Mouse (Mus musculus) neural tube, embryonic 15.5 days (tissue): ENCODE results near the gene Alkal2. TPM values are rescaled to one million over a fixed set of nuclear protein-coding genes. Genes with fewer than 3 reads are reported as not detected.

Experiments
- ATAC-seq: fragments of 200-750 bp; cut with Nextera tagmentation; 2 replicates; pipeline ENCODE4 v1.8.0; 2017; ENCODE audit warnings: mild to moderate bottlenecking, moderate TSS enrichment, moderate library complexity; ENCODE audit not compliant: low FRiP score
- H3K27ac ChIP-seq: fragments of 300-500 bp; sonication (generic); replicated peaks from 2 replicates; pipeline ENCODE4 v1.5.1; 2015; ENCODE audit warnings: mild to moderate bottlenecking, inconsistent platforms
- H3K27me3 ChIP-seq: fragments of 300-500 bp; sonication (generic); replicated peaks from 2 replicates; pipeline ENCODE4 v1.6.1; 2015; ENCODE audit warnings: inconsistent platforms
- H3K36me3 ChIP-seq: fragments of 300-500 bp; sonication (generic); 2 replicates; pipeline ENCODE4 v1.6.1; 2015; ENCODE audit warnings: inconsistent platforms
- H3K4me1 ChIP-seq: fragments of 300-500 bp; sonication (generic); 2 replicates; pipeline ENCODE4 v1.6.1; 2015; ENCODE audit warnings: inconsistent platforms
- H3K4me2 ChIP-seq: fragments of 300-500 bp; sonication (generic); 2 replicates; pipeline ENCODE4 v1.6.1; 2015; ENCODE audit warnings: inconsistent platforms, mild to moderate bottlenecking, moderate library complexity
- H3K4me3 ChIP-seq: fragments of 300-500 bp; sonication (generic); replicated peaks from 2 replicates; pipeline ENCODE4 v1.5.1; 2015; ENCODE audit warnings: mild to moderate bottlenecking, inconsistent platforms
- H3K9ac ChIP-seq: fragments of 300-500 bp; sonication (generic); replicated peaks from 2 replicates; pipeline ENCODE4 v1.6.1; 2015; ENCODE audit warnings: mild to moderate bottlenecking, inconsistent platforms
- H3K9me3 ChIP-seq: fragments of 300-500 bp; sonication (generic); replicated peaks from 2 replicates; pipeline ENCODE4 v1.6.1; 2016; ENCODE audit warnings: inconsistent platforms
- WGBS: fragments of 180-500 bp; shearing (Covaris S2); methylation state at CpG from one replicate; pipeline ENCODE4 v1.1.7; 2015; ENCODE audit warnings: mixed read lengths; 5-methylcytosine and 5-hydroxymethylcytosine counted together
- polyA plus RNA-seq: library from polyadenylated mRNA; unstranded; fragments of >200 nt; fragmentation: Nextera tagmentation; extraction: Ambion mirVana; gene quantifications from 2 replicates; pipeline ENCODE4 v1.2.1, GENCODE M21; 2015

Gene Alkal2
- polyA plus RNA-seq, 1 experiment from 2014 or later, result 1.7 TPM

DNA sequence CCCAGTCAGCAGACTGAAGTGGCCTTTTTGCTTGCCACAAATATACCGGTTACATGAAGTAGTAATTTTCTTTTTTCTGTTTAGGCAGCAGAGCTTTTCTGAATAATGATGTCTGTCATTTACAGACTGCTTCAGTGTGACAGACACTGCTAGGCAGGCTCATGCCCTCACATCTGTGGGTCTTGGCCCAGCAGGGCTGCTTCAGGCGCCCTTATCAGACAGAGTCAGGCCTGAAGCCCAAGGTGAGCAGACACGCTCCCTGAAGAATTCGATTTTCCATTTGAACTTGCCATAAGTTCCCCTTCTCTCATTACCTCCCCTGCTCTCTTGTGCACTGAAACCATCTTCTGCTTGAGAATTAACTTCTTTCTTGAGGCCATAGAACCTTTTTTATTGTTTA is 3.9 kb downstream of the Alkal2 start:
- H3K9me3 ChIP-seq, result no peaks in the 10 kb centered on the region
- ATAC-seq, result no peak
- no peak overlapping the region for H3K27ac ChIP-seq
- 87% methylated on average over 4 of the region's 4 CpGs for WGBS
- H3K9ac ChIP-seq, result no peak overlapping the region
- peaks cover 35% of the 10 kb centered on the region for H3K27me3 ChIP-seq
- H3K4me3 ChIP-seq, result no peak overlapping the region
- peaks cover 17% of the 10 kb centered on the region for H3K4me1 ChIP-seq
- no peak overlapping the region for H3K4me2 ChIP-seq
- H3K36me3 ChIP-seq, result no peaks in the 10 kb centered on the region

DNA sequence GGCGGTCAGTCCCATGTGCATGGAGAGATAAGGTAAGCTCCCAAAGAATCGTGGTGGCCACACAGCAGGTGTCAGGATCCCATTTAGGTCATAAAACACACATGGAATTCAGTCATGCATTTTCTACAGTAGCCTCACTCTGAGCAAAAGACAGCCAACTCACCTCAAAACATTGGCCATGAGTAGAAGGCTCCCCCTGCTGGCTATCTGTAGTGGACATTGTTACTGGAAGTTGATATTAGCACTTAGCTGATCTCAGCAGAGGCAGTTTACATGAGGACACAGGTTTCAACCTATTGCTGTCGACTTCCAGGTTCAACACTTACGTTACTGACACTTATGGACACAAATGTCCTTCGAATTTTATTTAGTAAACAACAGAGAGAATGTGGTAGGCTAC is 5.9 kb downstream of the Alkal2 start:
- Histone ChIP-seq H3K36me3 (peaks cover 8% of the 10 kb centered on the region), H3K27me3 (peaks cover 16% of the 10 kb centered on the region), H3K4me1 (peaks cover under 1% of the 10 kb centered on the region; the same call in 1 of the 2 replicates), H3K4me3 (no peak overlapping the region), H3K9me3 (no peaks in the 10 kb centered on the region), H3K4me2 (no peak overlapping the region), H3K27ac (no peak overlapping the region), H3K9ac (no peak overlapping the region)
- WGBS, result 41% methylated on average over 5 of the region's 5 CpGs
- peak; percentile 73 for ATAC-seq

DNA sequence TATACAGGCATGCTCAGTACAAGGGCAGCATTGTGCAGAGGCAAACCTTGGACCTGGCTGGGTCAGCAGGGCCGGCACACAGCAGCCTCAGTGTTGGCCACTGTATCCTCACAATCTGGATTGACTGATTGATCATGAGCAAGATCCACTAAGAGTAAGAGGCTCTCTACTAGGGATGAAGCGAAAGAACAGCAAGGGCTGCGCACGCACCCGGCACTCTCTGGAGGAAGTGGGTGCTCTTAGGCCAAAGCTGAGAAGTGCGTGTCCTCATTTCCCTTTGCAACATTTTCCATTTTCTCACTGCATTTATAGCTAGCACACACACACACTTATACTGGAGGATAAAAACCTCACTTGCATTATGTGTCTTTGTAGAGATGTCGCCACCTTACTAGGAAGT is 7.3 kb downstream of the Alkal2 start:
- Histone ChIP-seq H3K36me3 (peaks cover 9% of the 10 kb centered on the region), H3K4me3 (no peak overlapping the region), H3K4me1 (no peaks in the 10 kb centered on the region), H3K9ac (no peak overlapping the region), H3K9me3 (no peaks in the 10 kb centered on the region), H3K27me3 (peaks cover 3% of the 10 kb centered on the region), H3K4me2 (no peak overlapping the region), H3K27ac (no peak overlapping the region)
- WGBS, result 93% methylated on average over 7 of the region's 7 CpGs
- ATAC-seq, result no peak

DNA sequence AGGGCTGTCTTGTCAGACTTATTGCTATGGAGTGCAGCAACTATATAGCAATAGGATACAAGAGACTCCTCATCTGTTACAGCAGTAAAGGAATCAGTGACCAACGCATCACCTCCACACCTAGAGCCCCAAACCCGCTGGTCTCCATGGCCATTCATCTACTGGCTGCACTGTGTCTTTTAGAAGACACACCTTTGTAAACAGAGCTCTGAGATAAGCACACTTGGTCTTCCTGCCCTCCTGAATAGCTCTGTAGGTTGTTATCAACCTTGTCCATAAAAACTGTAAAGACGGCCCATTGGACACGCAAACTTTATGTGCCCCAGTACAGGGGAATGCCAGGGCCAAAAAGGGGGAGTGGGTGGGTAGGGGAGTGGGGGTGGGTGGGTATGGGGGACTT is 12.9 kb downstream of the Alkal2 start:
- 94% methylated on average over 4 of the region's 4 CpGs for WGBS

DNA sequence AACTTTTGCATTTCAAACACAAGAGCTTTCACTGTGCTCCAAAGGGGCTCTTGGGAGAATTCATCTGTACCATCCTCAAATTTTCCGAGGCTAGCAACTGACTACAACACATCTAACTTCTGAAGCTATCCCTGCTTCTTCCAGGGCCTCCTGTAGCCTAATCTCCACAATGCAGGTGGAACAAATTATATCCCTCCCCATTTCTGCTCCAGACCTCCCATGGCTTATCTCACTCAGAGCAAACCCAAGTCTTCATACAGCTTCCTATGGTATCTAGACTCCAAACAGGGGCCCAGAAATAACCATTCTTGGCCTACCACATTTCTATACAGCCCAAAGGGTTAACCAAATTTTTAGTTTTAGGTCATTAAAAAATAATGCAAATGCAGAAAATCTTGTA is 24.5 kb downstream of the Alkal2 start:
- Histone ChIP-seq H3K27me3 (no peaks in the 10 kb centered on the region), H3K4me1 (peaks cover 30% of the 10 kb centered on the region), H3K36me3 (peaks cover 1% of the 10 kb centered on the region), H3K4me2 (no peak overlapping the region), H3K9ac (no peak overlapping the region), H3K9me3 (no peaks in the 10 kb centered on the region), H3K27ac (no peak overlapping the region), H3K4me3 (no peak overlapping the region)
- WGBS, result 83% methylated on average over 1 of the region's 1 CpGs
- no peak for ATAC-seq

More for the DNA sequence above, 12.9 kb downstream of the Alkal2 start:
- no peak overlapping the region for H3K9ac ChIP-seq
- peaks cover 20% of the 10 kb centered on the region for H3K36me3 ChIP-seq
- no peak overlapping the region for H3K4me2 ChIP-seq
- no peaks in the 10 kb centered on the region for H3K4me1 ChIP-seq
- H3K27me3 ChIP-seq, result no peaks in the 10 kb centered on the region
- no peak overlapping the region for H3K27ac ChIP-seq
- no peak overlapping the region for H3K4me3 ChIP-seq
- ATAC-seq, result no peak
- no peaks in the 10 kb centered on the region for H3K9me3 ChIP-seq

DNA sequence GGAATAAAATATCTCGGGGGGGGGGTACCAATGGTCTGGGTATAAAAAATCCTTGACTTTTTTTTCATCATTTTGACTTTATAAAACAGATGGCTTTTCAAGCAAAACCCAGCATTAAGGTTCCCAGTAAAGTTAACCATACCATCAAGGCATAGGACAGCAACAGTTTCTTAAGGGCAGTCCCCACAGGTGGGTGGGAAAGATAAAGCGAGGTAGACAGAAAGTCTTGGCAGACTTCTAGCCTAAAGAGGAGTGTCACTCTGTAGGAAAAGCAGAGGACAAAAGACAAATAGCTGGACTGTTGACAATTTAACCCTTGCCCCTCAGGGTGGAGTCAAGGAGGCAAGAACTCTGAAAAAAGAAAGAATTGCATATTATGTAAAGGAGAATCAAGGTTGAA is 25.8 kb downstream of the Alkal2 start:
- no peak for ATAC-seq
- 88% methylated on average over 2 of the region's 2 CpGs for WGBS
- Histone ChIP-seq H3K4me3 (no peak overlapping the region), H3K27me3 (no peaks in the 10 kb centered on the region), H3K9ac (no peak overlapping the region), H3K36me3 (no peaks in the 10 kb centered on the region), H3K4me2 (peak overlapping the region; percentile 89; the same call in 1 of the 2 replicates), H3K9me3 (no peaks in the 10 kb centered on the region), H3K4me1 (peaks cover 31% of the 10 kb centered on the region), H3K27ac (no peak overlapping the region)

DNA sequence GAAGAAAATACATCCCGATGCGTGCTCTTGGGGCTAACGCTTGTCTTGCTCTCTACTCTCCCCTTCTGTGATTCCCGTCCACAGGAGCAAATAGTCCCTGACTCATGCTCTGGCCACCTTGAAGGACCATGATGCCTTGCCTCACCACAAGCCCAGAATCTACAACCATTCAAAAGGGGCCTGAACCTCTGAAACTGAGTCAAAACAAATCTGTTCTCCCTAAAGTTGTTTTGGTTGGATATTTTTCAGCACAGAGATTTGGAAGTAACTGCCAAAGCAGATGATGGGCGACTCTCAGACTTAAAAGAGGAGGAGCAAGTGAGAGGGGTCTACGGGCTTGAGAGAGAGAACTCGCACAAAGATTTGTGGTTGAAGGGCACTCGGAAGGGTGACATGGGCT is 26.7 kb downstream of the Alkal2 start:
- H3K4me1 ChIP-seq, result peaks cover 31% of the 10 kb centered on the region
- peak overlapping the region; percentile 89 for H3K4me2 ChIP-seq
- H3K9ac ChIP-seq, result peak overlapping the region; percentile 72
- ATAC-seq, result no peak
- peak overlapping the region; percentile 72 for H3K27ac ChIP-seq
- peak overlapping the region; percentile 61 for H3K4me3 ChIP-seq
- H3K36me3 ChIP-seq, result no peaks in the 10 kb centered on the region
- no peaks in the 10 kb centered on the region for H3K9me3 ChIP-seq
- WGBS, result 17% methylated on average over 8 of the region's 8 CpGs
- no peaks in the 10 kb centered on the region for H3K27me3 ChIP-seq

DNA sequence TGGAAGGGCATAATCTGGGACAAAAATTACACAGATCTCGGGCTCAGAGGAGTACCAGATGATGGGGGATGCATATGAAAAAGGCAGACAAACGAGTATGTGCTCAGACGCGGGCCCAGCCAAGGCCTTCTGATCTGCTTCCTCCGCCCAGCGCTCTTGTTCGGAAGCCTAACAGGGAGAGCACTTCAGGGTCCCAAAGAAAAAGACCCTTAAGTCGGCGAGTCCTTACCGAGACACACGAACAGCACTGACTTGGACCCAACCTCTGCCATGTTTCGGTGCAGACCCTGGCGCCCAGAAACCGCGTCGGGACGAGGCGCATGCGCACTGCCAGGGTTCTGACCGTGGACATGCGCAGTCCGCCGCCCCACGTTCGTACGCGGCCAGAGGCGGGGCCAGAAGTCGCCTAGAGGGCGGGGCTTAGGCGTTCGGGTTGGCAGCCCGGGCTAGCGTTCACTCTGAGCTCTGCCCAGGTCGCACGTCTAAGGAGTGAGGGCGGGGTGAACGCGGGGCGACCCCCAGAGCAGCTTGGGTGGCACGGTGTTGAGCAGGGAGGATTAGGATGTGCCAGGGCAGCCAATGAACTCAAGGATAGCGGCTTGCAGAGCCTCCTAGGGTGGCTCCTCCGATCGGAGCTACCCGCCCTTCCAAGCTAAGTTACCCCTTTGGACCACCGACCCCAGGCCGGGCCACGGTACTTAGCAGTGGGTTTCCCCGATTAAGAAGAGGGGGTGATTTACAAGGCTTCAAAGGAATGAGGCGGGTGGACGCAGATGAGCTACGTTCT is 27.3 kb downstream of the Alkal2 start, which contains the start of the genes Acp1 and Sh3yl1:
TSS of gene Acp1 (minus strand) at position 329 of the 787 bp plus-strand sequence.
TSS of gene Sh3yl1 (plus strand) at position 408 of the 787 bp plus-strand sequence.
- under 1% methylated on average over 52 of the region's 52 CpGs for WGBS
- H3K4me3 ChIP-seq, result peak within 1 kb of the TSS; percentile 61
- no peaks in the 10 kb centered on the region for H3K36me3 ChIP-seq
- peak within 1 kb of the TSS; percentile 75 for H3K27ac ChIP-seq
- peak within 1 kb of the TSS; percentile 89 for H3K4me2 ChIP-seq
- no peaks in the 10 kb centered on the region for H3K9me3 ChIP-seq
- H3K9ac ChIP-seq, result peak within 1 kb of the TSS; percentile 72
- ATAC-seq, result peak; percentile 99
- H3K27me3 ChIP-seq, result no peaks in the 10 kb centered on the region
- peaks cover 31% of the 10 kb centered on the region for H3K4me1 ChIP-seq

DNA sequence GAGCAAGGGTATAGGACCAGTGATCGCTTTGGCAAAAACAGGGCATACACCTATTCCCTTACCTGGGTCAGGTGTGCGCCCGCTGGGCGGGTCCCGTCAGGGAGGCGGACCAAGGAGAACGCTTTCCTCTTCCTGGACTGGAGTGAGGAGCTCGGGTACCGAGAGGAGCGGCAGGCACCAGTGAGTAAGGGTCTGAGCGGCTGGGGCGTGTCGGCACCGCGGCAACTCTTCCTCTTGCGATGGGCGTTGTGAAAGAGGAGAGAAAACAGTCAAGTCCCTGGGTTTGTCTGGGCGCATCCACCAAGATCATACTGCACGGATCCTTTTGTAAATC is 27.9 kb downstream of the Alkal2 start:
- peak; percentile 81 for ATAC-seq
- peak overlapping the region; percentile 61 for H3K4me3 ChIP-seq
- peak overlapping the region; percentile 89 for H3K4me2 ChIP-seq
- peak overlapping the region; percentile 75 for H3K27ac ChIP-seq
- H3K36me3 ChIP-seq, result no peaks in the 10 kb centered on the region
- WGBS, result 0% methylated on average over 19 of the region's 19 CpGs
- no peaks in the 10 kb centered on the region for H3K9me3 ChIP-seq
- H3K27me3 ChIP-seq, result no peaks in the 10 kb centered on the region
- peaks cover 31% of the 10 kb centered on the region for H3K4me1 ChIP-seq
- H3K9ac ChIP-seq, result peak overlapping the region; percentile 67

DNA sequence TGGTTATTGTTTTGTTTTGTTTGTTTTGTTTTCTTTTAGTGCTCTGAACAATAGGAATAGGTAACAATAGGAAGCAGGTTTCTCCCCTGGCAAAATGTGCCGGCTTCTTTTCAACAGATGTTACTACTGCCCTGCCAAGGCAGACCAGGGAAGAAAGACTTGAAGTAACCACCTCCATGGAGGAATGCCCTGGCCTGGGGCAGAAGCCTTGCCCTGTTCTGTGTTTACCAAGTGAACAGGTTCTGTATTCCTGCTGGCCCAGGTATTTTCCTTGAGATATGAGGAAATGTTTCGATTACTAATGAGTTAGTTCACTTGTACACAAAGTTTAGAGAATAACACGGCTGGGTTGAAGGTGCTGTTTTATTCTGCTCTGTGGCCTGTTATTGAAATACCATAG is 28.7 kb downstream of the Alkal2 start:
- no peaks in the 10 kb centered on the region for H3K9me3 ChIP-seq
- H3K36me3 ChIP-seq, result no peaks in the 10 kb centered on the region
- no peak for ATAC-seq
- peaks cover 31% of the 10 kb centered on the region for H3K4me1 ChIP-seq
- WGBS, result 54% methylated on average over 3 of the region's 3 CpGs
- H3K4me2 ChIP-seq, result peak overlapping the region; percentile 89
- H3K9ac ChIP-seq, result no peak overlapping the region; the same call in 1 of the 2 replicates
- H3K27ac ChIP-seq, result no peak overlapping the region
- H3K4me3 ChIP-seq, result peak overlapping the region; percentile 61
- H3K27me3 ChIP-seq, result no peaks in the 10 kb centered on the region

DNA sequence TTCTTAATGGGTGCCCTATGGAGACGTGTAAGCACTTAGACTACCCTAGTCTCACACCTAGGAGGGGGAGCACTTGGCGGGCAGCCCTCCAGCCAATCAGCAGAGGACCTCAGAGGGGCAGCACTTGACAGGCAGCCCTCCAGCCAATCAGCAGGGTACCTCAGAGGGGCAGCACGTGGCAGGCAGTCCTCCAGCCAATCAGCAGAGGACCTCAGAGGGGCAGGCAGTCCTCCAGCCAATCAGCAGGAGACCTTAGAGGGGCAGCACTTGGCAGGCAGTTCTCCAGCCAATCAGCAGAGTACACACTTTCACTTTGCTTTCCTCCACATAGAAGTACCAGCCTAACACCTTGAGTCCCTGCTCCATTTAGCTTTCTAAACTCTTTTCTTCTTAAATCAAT is 38.3 kb downstream of the Alkal2 start:
- Histone ChIP-seq H3K9ac (no peak overlapping the region), H3K9me3 (no peaks in the 10 kb centered on the region), H3K36me3 (peaks cover 15% of the 10 kb centered on the region), H3K4me3 (no peak overlapping the region), H3K27ac (no peak overlapping the region), H3K27me3 (no peaks in the 10 kb centered on the region), H3K4me1 (no peaks in the 10 kb centered on the region), H3K4me2 (no peak overlapping the region)
- WGBS, result 86% methylated on average over 3 of the region's 3 CpGs
- ATAC-seq, result no peak

DNA sequence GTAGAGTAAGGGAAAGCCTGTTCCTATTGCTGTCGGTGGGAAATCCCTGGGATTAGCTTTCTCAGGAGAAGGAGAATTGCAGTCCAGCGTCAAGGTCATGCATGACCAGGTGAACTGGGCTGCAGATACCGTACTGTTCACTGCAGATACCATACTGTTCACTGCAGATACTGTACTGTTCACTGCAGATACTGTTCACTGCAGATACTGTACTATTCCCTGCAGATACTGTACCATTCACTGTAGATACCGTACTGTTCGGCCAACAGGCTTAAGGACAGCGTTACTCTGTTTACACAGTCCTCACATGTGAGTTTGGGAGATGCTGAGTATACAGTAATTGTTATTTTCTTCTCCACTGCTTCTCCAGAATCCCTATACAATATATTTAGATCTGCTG is 44.1 kb downstream of the Alkal2 start:
- Histone ChIP-seq H3K4me2 (no peak overlapping the region), H3K27me3 (no peaks in the 10 kb centered on the region), H3K36me3 (peaks cover 16% of the 10 kb centered on the region), H3K27ac (no peak overlapping the region), H3K9ac (no peak overlapping the region), H3K4me3 (no peak overlapping the region), H3K9me3 (no peaks in the 10 kb centered on the region), H3K4me1 (no peaks in the 10 kb centered on the region)
- ATAC-seq, result no peak
- 91% methylated on average over 6 of the region's 6 CpGs for WGBS
